Mouse (Mus musculus) layer of hippocampus, postnatal 36 days (tissue): ENCODE data around the gene B4galt2. TPM values are rescaled to one million over a fixed set of nuclear protein-coding genes. Genes with fewer than 3 reads are reported as not detected.

ENCODE experiments used
- DNase-seq, 2 experiments: peaks; one replicate each; pipeline ENCODE4 v3.0.0; 2022
- total RNA-seq, 2 experiments: library from RNA; stranded (reverse); gene quantifications; 2 replicates each; pipeline ENCODE4 v1.2.3; 2021

Gene B4galt2
- total RNA-seq, 2 experiments from 2014 or later, result 65.9 to 67.0 TPM

- DNase-seq, result no peak
These were observed 48.8 kb downstream of the B4galt2 start, which contains the start of gene Slc6a9 for GRCm38 (mm10) chr4:117834457-117834844. Gene Slc6a9 (plus strand): TSS chr4:117834506.

- no peak for DNase-seq
These were observed 51.2 kb downstream of the B4galt2 start for GRCm38 (mm10) chr4:117831920-117832691.

DNA sequence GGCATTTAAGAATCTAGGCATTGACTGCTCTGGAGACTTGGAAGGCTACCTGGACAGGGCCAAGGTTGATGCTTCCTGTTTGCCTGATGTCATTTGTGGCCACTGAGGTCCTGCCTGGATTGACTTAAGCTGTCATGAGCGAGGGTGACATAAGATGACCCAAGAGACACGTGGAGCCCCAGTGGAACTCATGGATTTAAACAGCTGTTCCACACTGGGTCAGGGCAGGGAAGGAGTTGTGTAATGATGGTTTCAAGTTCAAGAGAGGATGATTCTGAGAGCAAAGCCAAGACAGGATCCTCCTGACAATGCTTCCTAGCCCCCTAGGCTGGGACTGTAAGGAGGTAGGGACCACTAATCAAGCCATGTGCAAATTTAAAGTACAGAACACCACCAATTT lies 51.8 kb downstream of the B4galt2 start:
- no peak for DNase-seq

- DNase-seq, result no peak
These were observed 52.5 kb downstream of the B4galt2 start for GRCm38 (mm10) chr4:117830801-117831200.

DNA sequence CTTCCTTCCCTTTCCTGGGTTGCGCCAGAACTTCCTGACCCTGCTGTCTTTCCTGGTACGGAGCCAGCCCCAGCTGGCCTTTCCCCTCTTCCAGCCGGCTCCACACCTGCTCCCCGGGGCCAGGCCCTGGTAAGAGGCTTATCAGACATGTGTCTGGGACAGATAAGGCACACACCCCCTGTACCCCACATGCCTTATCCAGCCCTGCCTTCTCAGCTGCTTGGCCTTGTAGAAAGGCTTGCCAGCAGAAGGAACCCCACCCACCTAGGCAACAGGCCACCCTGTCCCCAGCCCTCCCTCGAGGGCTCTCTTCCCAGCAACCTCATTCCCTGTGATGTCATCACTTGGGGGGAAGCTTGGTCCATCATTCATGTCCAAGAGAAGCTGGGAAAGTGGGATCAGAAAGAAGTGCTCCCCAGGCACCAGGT lies 53.1 kb downstream of the B4galt2 start:
- no peak for DNase-seq

DNA sequence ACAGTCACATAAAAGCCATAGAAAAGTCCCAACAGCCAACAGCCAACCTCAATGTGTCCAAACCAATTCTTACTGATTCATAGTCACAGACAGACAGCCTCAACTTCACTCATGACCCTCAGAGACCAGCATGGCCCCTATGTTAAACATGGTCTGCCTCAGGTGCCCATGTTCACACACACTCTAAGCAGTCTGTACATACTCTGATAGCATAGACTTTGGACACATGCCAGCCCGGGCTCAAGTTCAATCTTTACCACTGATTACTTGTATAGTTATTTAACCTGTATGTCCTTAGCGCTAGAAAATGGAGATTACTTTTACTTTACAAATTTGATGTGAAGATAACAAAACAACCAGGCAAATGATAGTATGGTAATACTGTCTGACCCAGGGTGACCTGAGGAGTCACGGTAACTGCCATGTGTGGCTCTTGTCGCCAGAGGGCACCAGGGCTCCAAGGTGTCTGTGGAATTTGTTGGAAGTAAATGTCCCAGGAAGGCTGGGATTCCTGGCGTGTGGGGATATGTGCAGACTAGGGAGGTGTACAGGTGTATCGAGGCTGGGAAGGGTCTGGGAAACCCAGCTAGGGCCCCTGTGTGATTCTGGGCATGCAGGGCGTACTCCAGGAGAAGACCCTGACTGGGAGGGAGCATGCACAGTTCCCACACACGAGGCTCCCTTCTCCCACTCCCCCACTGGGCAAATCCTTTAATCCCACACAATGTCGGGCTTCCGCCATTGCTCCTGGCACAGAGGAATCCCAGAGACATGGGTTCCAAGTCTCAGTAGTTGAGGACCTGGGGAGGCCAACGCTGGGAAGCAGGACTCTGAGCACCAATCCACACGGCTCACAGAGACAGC lies 53.8 kb downstream of the B4galt2 start:
- DNase-seq, result peak in 1 of 2 experiments; percentile 42

DNA sequence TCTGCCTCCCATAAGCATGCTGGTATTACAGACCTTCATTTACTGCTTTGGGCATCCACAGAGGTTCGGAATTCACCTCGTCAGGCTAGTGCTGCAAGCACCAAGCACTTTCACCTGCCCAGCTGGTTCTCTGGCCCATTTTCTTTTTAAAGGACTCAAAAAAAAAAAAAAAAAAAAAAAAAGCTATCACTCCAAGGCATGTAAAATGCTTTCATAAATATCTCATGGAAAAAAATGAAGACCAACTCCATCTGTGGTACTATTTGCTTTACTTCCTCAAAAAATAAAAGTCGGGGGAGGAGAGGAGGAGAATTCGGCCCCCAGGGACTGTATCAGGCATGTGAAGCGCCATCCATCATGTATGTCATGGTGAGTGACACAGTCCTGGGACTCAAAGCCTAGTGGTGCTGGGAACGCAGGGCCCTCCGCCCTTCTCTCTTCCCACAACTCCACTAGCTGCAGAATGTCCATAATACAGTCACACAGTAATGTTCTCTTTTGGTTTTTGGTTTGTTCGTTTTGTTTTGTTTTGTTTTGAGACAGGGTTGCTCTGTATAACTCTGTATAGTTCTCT lies 54.6 kb downstream of the B4galt2 start:
- DNase-seq, result no peak

Other genes with a start within 250 kb of the B4galt2 start
- gene Dmap1, start 201.2 kb downstream of the B4galt2 start, total RNA-seq, result 10 to 100 TPM; 35.0 to 36.8 TPM
- gene Gm12845, start 159.1 kb downstream of the B4galt2 start, total RNA-seq, result not detected
- gene Klf17, start 117.8 kb downstream of the B4galt2 start, total RNA-seq, result not detected
- gene Slc6a9, start 49.0 kb downstream of the B4galt2 start, total RNA-seq, result 10 to 100 TPM; 34.7 to 38.8 TPM
- gene Ccdc24, start 10.9 kb downstream of the B4galt2 start, total RNA-seq, result 1 to 10 TPM in 1 of 2 experiments, under 1 TPM in 1; 0.52 to 1.5 TPM
- gene Atp6v0b, start 3.8 kb upstream of the B4galt2 start, total RNA-seq, result 100 to 1,000 TPM; 418 to 429 TPM
- gene Dph2, start 8.5 kb upstream of the B4galt2 start, total RNA-seq, result 10 to 100 TPM; 10.9 to 11.5 TPM
- gene Ipo13, start 31.5 kb upstream of the B4galt2 start, total RNA-seq, result 100 to 1,000 TPM; 120 to 130 TPM
- gene Artn, start 46.3 kb upstream of the B4galt2 start, total RNA-seq, result 1 to 10 TPM; 1.1 to 1.9 TPM